Mouse (Mus musculus) ZHBTc4 (cell line): Measurements from ENCODE around the gene Gucy2e.

ENCODE experiments used
- DNase-seq: peaks from one replicate; pipeline ENCODE4 v3.0.0-alpha.2; 2011; ENCODE audit warnings: low read depth, low spot score

The Gucy2e gene

GRCm38 (mm10) chr11:69174722-69175121 lies 62.1 kb downstream of the Gucy2e start:
- no peak for DNase-seq

- DNase-seq: no peak
Measured at GRCm38 (mm10) chr11:69172606-69173005, 64.2 kb downstream of the Gucy2e start.

GRCm38 (mm10) chr11:69171626-69172025 lies 65.2 kb downstream of the Gucy2e start:
- peak; percentile 64 for DNase-seq

GRCm38 (mm10) chr11:69169313-69169712 lies 67.5 kb downstream of the Gucy2e start:
- DNase-seq: no peak
